Mouse (Mus musculus): Measurements from ENCODE around the gene Gtpbp1.

DNA sequence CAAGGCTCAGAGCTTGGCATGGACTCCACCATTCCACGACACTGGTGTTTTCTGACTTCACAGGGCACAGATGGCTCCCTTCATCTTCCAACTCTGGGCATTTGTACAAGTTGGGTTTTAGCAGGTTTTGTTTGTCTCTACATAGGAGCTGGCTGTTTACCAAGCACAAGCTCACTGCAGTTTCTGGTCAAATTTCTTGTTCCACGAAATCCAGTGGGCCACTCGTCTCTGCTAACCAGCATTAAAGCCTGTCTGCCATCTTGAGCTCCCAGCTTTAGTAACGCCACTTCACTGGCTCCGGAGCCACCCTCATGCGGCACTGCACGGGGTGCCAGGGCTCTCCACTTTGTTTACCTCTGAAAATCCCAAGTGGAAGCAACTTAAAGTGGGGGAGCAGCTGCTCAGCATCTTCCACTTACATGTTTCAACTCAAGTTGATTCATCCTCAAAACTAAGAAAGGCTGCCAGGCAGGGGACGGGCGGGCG is 76.0 kb downstream of the Gtpbp1 start:
- TF ChIP-seq POLR2A (IDR thresholded peaks at IDR 0.05; ENCODE audit: borderline replicate concordance, extremely low read depth, low read depth, low read length) (no peak), CTCF (IDR thresholded peaks at IDR 0.05; ENCODE audit: insufficient read depth, low read length) (no peak)
